Mouse (Mus musculus) ZHBTc4 (cell line): ENCODE measurements around the gene Uck2.

Source experiments
- DNase-seq: peaks from one replicate; pipeline ENCODE4 v3.0.0-alpha.2; 2011; ENCODE audit warnings: low read depth, low spot score

Uck2 gene

DNA sequence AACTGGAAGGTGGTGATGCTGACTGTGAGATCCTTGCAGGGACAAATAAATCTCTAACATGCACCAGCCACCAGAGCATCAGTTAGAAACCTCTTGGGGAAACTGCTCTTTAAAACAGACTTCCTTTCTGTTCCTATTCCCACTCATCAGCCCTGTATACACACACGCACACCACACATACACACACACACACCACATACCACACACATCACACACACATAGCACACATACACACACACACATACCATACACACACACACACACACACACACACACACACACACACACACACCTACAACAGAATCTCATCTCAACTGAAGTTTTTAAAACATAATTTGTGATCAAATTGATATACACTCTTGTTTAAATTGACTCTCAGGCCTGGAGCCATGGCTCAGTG, 72.4 kb downstream of the Uck2 start:
- DNase-seq: no peak

DNA sequence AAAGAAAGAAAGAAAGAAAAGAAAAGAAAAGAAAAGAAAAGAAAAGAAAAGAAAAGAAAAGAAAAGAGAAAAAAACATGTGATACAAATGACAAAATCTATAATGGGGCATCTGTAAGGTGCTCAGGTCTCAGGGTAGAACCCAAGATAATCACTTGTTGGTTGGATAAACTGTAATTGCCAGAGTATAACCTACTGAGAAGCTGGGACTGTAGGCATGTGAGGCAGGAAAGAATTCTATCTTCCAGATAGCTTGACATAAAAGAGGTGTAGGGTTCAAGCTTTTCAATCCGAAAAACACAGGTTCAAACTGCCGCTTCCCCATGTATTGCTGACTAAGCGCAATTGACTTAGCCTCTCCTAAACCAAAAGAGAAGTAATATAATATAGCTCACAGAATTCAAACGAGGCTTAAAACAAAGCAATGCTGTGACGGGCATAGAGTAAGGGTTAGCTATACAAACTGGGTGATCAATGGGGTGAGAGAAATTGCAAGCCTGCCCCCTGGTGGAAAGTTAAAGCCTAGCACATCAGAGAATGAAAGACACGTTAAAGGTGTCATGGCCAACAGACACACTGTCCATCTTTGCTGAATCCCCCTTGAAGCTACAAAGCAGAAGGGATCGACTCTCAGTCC, 73.0 kb downstream of the Uck2 start:
- DNase-seq: peak; percentile 66

GRCm38 (mm10) chr1:167208816-167209215, 76.3 kb downstream of the Uck2 start:
- DNase-seq: no peak

DNA sequence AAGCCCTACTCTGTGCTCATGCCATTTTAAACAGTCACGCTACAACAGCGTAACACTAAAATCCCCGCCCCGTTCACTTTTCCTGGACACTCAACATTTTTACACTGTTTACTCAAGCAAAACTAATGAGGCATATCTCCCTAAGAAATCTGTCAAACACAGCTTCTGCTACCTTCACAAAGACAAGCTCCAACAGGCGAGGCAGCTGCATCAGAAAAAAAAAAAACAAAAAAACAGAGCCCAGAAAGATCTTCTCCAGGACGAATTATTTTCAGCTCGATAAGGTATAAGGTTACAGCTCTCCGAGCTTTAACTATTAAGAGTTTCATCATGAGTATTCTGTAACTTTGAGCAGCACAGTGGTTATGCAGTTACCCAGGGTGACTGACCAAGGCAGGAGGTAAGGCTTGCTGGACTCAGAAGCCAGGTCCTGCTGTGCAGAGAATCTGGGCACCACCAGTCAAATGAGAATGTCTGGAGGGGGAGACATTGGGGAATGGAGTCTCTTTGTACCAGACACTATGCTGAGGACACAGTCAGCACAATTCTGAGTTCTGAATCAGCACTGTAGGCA, 79.9 kb downstream of the Uck2 start:
- no peak for DNase-seq

- DNase-seq: no peak
These were observed 80.7 kb downstream of the Uck2 start for GRCm38 (mm10) chr1:167204421-167204820.

DNA sequence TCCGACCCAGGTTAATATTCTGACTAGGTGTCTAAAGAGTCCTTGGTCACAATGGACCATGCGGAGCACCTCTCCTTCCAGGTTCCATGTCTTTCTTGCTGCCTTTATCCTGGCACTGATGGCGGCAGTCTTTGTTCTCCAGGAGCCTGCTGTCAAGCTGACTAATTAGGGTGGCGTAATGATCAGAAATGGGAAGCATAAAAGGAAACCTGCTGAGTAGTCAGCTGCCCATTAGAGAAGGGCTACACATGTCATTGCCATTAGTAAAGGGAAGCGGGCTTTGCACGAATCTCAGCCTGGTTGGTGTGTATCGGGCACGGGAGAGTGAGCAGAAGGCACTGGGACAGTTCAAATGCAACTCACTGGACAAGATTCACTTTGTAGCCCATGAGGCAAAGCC, 90.4 kb downstream of the Uck2 start:
- DNase-seq: no peak

DNA sequence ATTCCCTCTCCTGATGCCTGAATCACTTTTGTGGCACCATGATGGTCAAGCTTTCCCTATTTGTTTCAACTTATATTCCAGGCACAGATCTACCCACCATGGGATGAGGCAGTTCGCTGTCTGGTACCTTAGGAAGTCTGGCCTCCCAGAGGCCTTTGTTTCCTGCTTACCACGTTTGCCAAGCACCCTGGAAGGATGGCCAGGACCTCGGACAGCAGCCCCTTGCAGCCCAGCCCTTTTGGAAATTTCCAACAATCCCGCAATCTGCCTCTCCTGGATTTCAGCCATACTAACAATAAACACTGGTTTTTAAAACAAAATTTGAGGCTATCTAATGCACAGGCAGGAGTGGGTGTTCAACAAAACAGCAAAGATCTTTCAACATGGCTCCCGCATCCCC, 97.3 kb downstream of the Uck2 start:
- DNase-seq: peak; percentile 33

DNA sequence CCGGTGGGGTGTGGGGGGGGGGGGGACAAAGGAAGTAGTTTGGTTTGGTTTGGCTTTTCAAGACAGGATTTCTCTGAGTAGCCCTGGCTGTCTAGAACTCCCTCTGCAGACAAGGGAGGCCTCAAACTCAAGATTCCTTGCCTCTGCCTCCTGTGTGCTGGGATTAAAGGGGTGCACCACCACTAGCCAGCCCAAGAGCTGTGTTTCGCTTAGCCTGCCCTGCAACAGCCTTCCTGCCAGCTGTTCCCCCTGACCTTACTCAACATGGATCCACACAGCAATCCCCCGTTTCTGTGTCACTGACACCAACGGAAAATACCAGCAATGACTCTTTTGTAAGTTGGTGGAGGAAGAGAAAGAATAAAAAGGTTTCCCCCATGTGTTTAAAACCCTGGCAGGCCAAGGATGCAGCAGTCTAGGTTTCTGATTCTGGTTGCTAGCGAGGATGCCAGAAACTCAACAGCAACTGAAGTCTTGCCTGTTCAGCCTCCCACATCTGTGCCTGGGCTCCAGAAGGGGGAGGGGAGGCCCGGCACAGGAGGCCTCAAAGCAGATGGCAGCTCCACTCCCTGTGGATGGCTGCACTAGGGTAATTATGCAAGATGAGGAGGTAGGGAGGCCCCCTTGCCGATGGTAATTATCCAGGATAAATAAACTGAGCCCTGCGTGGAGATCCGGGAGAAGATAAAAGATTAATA, 103.1 kb downstream of the Uck2 start:
- DNase-seq: no peak
